Mouse (Mus musculus): ENCODE measurements around the gene Tns4. TPM values are rescaled to one million over a fixed set of nuclear protein-coding genes. Genes with fewer than 3 reads are reported as not detected.
A peak's percentile ranks its signal among the peaks of the same experiment; 100 is the strongest.

Gene Tns4
- polyA plus RNA-seq, 1 experiment from 2014 or later: 2.1 TPM

DNA sequence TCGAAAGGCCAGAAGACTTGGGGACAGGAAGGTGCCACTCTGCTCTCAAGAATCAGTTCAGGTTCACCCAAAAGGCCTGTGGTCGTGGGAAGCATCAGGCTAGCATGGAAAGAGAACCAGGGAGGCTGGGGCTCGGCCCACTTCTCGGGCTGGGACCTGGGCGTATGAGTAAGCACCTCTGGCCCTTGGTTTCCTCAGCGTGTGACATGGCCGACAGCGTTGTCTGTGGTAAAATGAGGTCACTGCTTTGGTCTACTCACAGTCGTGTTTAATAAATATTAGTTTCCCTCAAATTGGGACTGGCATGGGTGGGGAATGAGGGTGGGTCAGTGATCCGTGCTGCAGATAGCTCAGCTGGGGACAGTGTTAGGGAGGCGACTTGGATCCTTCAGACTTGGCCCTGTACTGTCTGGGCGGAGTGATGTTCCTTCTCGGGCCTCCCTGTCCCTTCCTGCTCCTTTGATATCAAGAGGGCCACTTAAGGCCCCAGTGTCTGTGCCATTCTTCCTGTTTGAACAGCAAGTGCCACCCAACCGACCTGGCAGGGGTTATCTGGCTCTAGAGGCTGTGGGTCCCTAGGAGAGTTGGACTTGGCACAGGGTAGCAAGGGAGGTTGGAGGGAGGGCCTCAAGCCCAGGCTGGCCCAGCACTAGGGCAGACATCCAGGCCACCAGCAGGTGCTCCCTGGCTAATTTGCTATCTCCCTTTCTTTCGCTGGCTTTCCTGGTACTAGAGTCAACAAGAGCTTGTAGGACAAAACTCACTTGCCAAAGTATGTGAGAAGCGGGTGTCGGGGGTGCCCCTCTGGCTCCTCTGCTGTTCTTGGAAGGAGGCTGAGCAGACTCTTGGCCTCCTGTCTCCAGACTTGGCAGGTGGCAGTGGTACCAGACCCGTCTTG, 38.9 kb upstream of the Tns4 start:
- Histone ChIP-seq H3K27ac (peak overlapping the region; percentile 73), H3K36me3 (no peaks in the 10 kb centered on the region), H3K9ac (no peak overlapping the region), H3K4me1 (peaks cover 68% of the 10 kb centered on the region), H3K4me2 (no peak overlapping the region), H3K4me3 (no peak overlapping the region), H3K27me3 (no peaks in the 10 kb centered on the region), H3K9me3 (no peaks in the 10 kb centered on the region)
- no peak for ATAC-seq (ENCODE audit: insufficient number of reproducible peaks, low FRiP score, low TSS enrichment, low read depth)
- 73% methylated on average over 18 of the region's 18 CpGs for WGBS

DNA sequence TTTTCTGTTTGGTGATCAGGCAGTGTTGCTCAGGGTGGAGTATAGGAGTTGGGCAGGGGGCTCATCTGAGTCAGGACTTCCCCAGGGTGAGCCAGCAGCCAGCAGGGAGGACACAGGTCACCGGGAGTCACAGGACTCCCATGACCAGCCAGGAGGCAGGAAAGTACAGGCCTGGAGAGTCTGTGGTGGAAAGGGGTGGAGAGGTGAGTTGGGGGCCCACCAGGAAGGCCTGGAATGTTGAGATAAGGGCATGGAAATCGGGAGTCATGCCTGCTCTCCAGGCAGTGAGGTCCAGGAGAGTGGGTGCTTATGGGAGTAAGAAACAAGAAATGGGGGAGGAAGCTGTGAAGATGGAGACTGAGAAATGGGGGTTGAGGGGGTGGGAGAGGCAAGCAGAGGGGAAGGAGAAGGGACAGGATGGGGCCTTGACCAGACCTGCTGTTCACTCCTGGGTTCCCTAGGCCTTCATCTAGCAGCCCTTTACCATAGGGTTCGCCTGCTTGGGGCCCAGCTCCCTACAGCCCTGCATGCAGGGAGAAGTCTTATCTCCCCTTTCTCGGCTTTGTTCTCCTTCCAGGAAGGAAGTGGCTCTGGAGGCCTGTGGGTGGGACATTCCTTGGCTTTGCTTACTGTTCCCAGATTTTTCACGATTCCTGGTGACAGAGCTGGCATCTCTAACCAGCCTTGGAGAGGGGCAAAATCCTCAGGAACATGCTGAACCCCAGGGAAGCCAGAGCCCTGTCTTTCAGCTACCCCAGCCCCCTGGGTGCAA, 37.6 kb upstream of the Tns4 start:
- no peak for ATAC-seq (ENCODE audit: insufficient number of reproducible peaks, low FRiP score, low TSS enrichment, low read depth)
- 33% methylated on average over 5 of the region's 5 CpGs for WGBS
- H3K27me3 ChIP-seq: no peaks in the 10 kb centered on the region
- H3K9ac ChIP-seq: no peak overlapping the region
- H3K4me2 ChIP-seq: no peak overlapping the region
- no peaks in the 10 kb centered on the region for H3K36me3 ChIP-seq
- H3K4me1 ChIP-seq: peaks cover 57% of the 10 kb centered on the region
- H3K9me3 ChIP-seq: no peaks in the 10 kb centered on the region
- H3K4me3 ChIP-seq: no peak overlapping the region
- H3K27ac ChIP-seq: peak overlapping the region; percentile 76

DNA sequence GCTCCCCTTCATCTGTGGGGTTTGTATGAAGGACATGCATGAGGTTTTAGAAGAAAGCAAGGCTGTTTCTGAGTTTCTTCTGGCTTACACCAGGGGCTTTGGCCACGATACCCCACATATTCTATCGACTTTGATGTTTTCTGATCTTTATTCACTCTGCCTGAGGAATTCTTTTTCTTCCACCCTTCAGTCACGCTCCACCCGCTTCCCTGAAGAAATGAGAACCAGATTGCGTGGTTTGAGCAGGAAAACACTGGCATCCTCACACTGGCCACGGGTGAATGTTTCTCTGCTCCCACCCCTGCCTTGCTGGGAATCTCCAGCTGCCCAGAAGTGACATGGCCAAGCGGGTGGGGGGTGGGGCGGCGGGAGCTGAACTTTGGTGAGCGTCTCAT, 35.5 kb upstream of the Tns4 start:
- WGBS: 30% methylated on average over 10 of the region's 10 CpGs
- no peak for ATAC-seq (ENCODE audit: insufficient number of reproducible peaks, low FRiP score, low TSS enrichment, low read depth)
- Histone ChIP-seq H3K9ac (no peak overlapping the region), H3K36me3 (no peaks in the 10 kb centered on the region), H3K9me3 (no peaks in the 10 kb centered on the region), H3K4me2 (no peak overlapping the region), H3K4me1 (peaks cover 69% of the 10 kb centered on the region), H3K27me3 (no peaks in the 10 kb centered on the region), H3K4me3 (no peak overlapping the region), H3K27ac (peak overlapping the region; percentile 78)

DNA sequence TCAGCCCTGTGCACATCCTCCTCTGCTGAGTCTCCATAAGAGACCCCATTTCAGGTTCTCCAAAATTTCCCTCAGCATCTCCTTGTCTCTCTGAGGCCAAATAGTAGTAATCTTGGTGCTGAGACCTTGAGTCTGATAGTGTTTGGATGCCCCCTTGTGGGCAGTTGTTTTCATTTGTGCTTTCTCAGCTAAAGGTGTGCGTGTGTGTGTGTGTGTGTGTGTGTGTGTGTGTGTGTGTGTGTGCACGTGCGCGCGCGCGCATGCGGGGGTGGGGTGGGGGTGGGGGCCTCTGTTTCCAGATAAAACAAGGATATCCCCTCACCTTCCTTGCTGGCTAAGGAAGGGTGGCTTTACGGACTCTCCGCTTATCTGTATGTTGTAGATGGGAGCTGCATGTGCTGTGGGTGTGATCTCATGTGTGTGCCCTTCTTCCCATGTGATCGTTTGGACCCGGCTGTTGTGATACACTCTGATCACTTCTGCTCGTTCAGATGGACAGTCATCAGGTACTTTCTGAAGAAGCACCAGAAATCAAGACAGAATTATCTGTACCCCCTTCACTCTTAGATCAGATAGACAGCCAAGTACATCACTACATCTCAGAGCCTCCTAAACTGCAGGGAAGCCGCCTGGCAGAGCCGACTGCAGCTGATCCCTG, 35.0 kb upstream of the Tns4 start:
- Histone ChIP-seq H3K4me2 (no peak overlapping the region), H3K27me3 (no peaks in the 10 kb centered on the region), H3K36me3 (no peaks in the 10 kb centered on the region), H3K4me3 (no peak overlapping the region), H3K4me1 (peaks cover 69% of the 10 kb centered on the region), H3K9me3 (no peaks in the 10 kb centered on the region), H3K9ac (no peak overlapping the region), H3K27ac (peak overlapping the region; percentile 78)
- ATAC-seq (ENCODE audit: insufficient number of reproducible peaks, low FRiP score, low TSS enrichment, low read depth): no peak
- WGBS: 39% methylated on average over 15 of the region's 15 CpGs

DNA sequence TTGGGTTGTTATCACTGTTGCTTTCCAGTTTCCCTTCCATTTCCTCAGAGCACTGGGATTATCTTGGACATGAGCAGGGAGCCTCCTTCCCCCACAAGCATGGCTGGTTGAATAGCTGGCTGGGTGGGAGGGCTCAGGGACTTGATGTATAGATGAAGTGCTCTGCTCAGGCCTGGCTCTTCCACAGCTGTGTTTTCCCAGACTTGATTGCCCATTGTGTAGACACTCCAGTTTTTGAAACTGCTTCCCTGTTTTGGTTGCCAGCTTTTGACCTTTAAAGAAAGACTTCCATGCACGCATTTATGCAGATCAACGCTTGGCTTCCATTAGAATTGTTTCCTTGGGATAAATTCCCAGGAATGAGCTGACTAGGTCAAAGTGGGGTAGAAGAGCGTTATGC, 33.6 kb upstream of the Tns4 start:
- Histone ChIP-seq H3K27ac (no peak overlapping the region), H3K9ac (no peak overlapping the region), H3K4me1 (peaks cover 59% of the 10 kb centered on the region), H3K36me3 (no peaks in the 10 kb centered on the region), H3K9me3 (no peaks in the 10 kb centered on the region), H3K4me2 (no peak overlapping the region), H3K27me3 (no peaks in the 10 kb centered on the region), H3K4me3 (no peak overlapping the region)
- no peak for ATAC-seq (ENCODE audit: insufficient number of reproducible peaks, low FRiP score, low TSS enrichment, low read depth)
- 72% methylated on average over 3 of the region's 3 CpGs for WGBS

DNA sequence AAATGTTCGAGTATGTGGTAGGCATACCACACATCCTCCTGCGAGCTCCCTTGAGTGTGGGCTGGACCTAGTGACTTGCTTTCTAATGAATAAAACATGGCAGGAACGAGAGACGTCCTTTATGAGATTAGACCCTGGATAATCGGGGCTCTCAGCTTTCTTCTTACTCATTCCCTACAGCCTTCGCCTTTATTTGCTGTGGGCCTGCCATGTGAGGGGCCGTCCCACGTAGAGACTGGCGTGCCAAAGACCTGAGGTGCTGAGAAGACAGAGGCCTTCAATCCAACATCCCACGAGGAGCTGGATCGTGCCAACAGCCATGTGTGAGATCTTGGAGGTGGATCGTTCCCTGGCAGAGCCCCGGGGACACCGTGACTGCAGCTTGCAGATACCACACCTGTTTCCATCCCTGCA, 32.1 kb upstream of the Tns4 start:
- Histone ChIP-seq H3K4me3 (no peak overlapping the region), H3K27ac (peak overlapping the region; percentile 88), H3K4me2 (no peak overlapping the region), H3K4me1 (peaks cover 44% of the 10 kb centered on the region), H3K9ac (no peak overlapping the region), H3K36me3 (no peaks in the 10 kb centered on the region), H3K9me3 (no peaks in the 10 kb centered on the region), H3K27me3 (no peaks in the 10 kb centered on the region)
- ATAC-seq (ENCODE audit: insufficient number of reproducible peaks, low FRiP score, low TSS enrichment, low read depth): 0 out of 2 replicates have a peak, but pooled peaks have one; percentile 10
- 31% methylated on average over 14 of the region's 14 CpGs for WGBS

DNA sequence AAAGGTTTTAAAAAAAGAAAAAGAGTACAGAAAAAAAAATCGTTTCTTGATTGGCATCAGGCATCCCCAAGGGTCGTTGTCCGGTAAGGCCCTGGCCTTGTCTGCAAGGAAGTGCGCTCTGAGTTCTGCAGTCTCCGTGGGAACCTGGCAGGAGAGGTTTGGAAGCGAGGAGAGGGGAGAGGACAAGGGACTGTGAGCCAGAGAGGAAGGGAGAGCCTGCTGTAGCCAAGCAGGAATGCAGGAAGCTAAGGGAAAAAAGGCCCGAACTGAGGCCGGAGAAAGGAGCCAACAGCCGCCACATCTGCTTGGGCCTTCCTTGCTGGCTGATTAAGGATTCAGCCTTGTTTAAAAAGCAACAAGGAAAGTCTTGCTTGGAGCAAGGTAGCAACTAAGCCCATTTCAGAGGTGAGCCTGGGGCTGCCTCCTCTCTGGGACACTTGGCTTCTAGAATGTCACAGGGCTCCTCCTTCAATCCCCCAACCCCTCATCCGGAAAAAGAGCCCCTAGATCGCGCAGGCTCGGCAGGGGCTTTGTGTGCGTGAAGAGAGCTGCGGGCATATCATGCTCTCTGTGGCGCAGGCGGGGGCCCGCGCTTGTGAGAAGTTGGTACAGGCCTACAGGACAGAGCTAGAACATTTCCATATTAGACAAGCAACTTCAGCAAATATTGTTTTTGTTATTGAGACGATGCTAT, 31.6 kb upstream of the Tns4 start:
- ATAC-seq (ENCODE audit: insufficient number of reproducible peaks, low FRiP score, low TSS enrichment, low read depth): 0 out of 2 replicates have a peak, but pooled peaks have one; percentile 16
- Histone ChIP-seq H3K4me1 (peaks cover 40% of the 10 kb centered on the region), H3K9ac (no peak overlapping the region)

DNA sequence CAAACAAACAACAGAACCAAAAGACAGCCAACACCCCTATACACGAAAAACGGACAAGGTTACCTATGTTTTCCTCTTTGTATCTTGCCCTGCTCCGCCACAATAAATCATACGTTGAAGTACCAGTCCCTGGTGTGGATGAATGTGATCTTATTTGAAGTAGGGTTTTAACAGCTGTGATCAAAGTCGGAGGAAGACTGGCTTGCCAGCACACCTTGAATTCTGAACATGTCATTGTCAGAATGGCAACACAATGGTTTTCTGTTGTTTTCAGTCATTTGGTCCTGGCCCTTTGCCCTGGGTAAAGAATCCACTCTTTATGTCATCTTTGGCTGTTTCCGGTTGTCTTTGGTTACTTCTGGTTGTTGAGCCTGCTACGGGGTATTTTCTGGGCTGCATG, 29.9 kb upstream of the Tns4 start:
- Histone ChIP-seq H3K9me3 (no peaks in the 10 kb centered on the region), H3K27me3 (no peaks in the 10 kb centered on the region), H3K9ac (no peak overlapping the region), H3K36me3 (no peaks in the 10 kb centered on the region), H3K4me2 (no peak overlapping the region), H3K27ac (no peak overlapping the region), H3K4me1 (peaks cover 24% of the 10 kb centered on the region), H3K4me3 (no peak overlapping the region)
- 77% methylated on average over 7 of the region's 7 CpGs for WGBS
- ATAC-seq (ENCODE audit: insufficient number of reproducible peaks, low FRiP score, low TSS enrichment, low read depth): no peak

More for the DNA sequence above, 31.6 kb upstream of the Tns4 start:
- no peak overlapping the region for H3K4me2 ChIP-seq
- no peaks in the 10 kb centered on the region for H3K9me3 ChIP-seq
- peak overlapping the region; percentile 88 for H3K27ac ChIP-seq
- no peaks in the 10 kb centered on the region for H3K27me3 ChIP-seq
- H3K4me3 ChIP-seq: no peak overlapping the region
- 34% methylated on average over 20 of the region's 20 CpGs for WGBS
- H3K36me3 ChIP-seq: no peaks in the 10 kb centered on the region

DNA sequence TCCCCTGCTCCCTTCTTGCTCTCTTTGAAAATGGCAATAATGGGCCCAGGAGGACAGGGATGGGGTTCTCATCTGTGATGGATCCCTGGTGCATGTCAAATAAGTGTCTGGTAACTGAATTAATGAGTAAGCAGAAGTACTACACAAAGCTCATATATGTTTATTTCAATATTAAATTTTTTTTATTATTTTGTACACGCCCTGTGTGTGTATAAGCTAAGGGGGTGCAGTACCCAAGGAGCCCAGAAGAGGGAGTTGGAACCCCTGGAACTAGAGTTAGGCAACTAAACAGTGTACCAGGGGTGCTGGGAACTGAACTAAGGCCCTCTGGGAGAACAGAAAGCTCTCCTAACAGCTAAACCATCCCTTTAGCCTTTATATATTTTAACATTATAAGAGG, 29.3 kb upstream of the Tns4 start:
- H3K36me3 ChIP-seq: no peaks in the 10 kb centered on the region
- 97% methylated on average over 1 of the region's 1 CpGs for WGBS
- 0 out of 2 replicates have a peak overlapping the region, but pooled peaks have one; percentile 33 for H3K27ac ChIP-seq
- H3K4me3 ChIP-seq: no peak overlapping the region
- no peak overlapping the region for H3K9ac ChIP-seq
- no peak for ATAC-seq (ENCODE audit: insufficient number of reproducible peaks, low FRiP score, low TSS enrichment, low read depth)
- no peaks in the 10 kb centered on the region for H3K9me3 ChIP-seq
- H3K27me3 ChIP-seq: no peaks in the 10 kb centered on the region
- H3K4me2 ChIP-seq: no peak overlapping the region
- H3K4me1 ChIP-seq: peaks cover 24% of the 10 kb centered on the region

DNA sequence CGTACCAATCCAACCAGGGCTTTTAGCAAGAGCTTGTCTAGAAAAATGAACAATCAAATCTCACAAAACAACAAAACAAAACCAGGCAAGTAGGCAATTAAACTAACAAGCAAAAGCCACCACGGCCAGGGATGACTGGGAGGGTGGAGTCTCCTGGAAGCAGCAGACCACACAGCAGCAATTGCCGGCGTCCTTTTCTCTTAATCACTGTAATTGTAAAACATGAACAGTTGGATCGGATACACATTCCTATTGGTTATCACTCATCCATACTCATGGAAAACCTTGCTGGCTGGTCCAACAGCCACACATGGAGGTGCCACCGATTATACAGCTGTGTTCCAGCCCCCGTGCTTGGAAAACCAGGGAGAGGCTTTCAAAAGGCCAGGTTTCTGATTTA, 28.8 kb upstream of the Tns4 start:
- Histone ChIP-seq H3K4me3 (no peak overlapping the region), H3K36me3 (no peaks in the 10 kb centered on the region), H3K4me2 (no peak overlapping the region), H3K27ac (0 out of 2 replicates have a peak overlapping the region, but pooled peaks have one; percentile 33), H3K9ac (no peak overlapping the region), H3K9me3 (no peaks in the 10 kb centered on the region), H3K27me3 (no peaks in the 10 kb centered on the region), H3K4me1 (peaks cover 27% of the 10 kb centered on the region)
- no peak for ATAC-seq (ENCODE audit: insufficient number of reproducible peaks, low FRiP score, low TSS enrichment, low read depth)
- 57% methylated on average over 7 of the region's 7 CpGs for WGBS

DNA sequence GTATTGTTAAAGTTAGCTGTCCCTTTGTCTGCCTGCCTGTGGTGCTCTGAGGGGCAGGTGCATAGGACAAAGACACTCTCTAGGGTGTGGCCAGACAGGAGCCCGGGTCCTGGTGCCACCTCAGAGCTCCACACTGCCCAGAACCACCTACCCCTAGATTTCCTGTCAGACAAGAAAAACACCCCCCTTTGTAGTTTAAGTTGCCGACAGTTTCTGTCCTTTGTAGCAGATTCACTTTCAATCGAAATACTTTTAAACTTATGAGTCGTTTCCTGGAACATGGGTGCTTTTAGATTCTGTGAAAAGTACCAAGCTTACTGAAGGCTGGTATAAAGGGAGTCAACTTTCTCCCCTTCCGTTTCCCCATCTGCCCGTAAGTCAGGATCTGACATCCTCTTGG, 26.8 kb upstream of the Tns4 start:
- Histone ChIP-seq H3K36me3 (no peaks in the 10 kb centered on the region), H3K27ac (no peak overlapping the region), H3K9me3 (no peaks in the 10 kb centered on the region), H3K9ac (no peak overlapping the region), H3K4me2 (no peak overlapping the region), H3K27me3 (no peaks in the 10 kb centered on the region), H3K4me3 (no peak overlapping the region), H3K4me1 (peaks cover 27% of the 10 kb centered on the region)
- ATAC-seq (ENCODE audit: insufficient number of reproducible peaks, low FRiP score, low TSS enrichment, low read depth): no peak
- 69% methylated on average over 6 of the region's 6 CpGs for WGBS

All from limb, embryonic 15.5 days (tissue).